ENCODE assay signal across 23 mouse cellular contexts in the genomic region with DNA sequence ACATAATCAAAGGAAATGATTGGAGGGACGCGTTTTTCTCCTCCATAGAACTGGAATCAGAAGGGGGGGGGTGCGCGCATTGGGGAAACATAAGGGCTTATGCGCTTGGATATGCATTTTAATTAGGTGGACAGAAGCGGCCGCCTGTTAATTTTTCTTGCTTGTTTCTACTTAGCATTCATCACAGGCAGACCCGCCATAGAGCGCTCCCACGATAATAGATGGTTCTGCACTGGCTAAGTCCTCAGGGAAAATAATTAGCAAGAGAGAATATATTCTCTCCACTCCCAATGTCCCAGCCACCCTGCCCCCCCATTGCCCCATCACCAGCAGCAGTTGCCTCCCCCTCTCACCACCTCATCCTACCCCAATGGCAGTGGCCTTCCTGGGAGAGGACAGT. TPM values are rescaled to one million over a fixed set of nuclear protein-coding genes. Genes with fewer than 3 reads are reported as not detected.
DNase-seq lines count a peak whose midpoint lies in the region; ATAC-seq lines count a peak whose summit lies in the region.
"Had no signal": no experiment of that assay in that cellular context is flagged by ENCODE, and none has a peak within 500 bp of the region (broad histone marks: within the 10 kb centered on the region; RNA-seq: fewer than 3 reads in every experiment).

No protein-coding gene starts in this region.

- DNase-seq in hindbrain, embryonic 11.5 days (ENCODE audit: low spot score), result peak; percentile 31
- DNase-seq in hindbrain, embryonic 10.5 days (ENCODE audit: low spot score), result no peak
- no peak for DNase-seq in neural tube, embryonic 10.5 days (ENCODE audit: extremely low spot score, low spot score)
- DNase-seq in kidney, postnatal 25 days, result no peak
- DNase-seq in urinary bladder, postnatal 25 days (ENCODE audit: low spot score), result no peak
- DNase-seq: adrenal gland, postnatal 14 days; cerebellum, adult 8-10 months; gastrocnemius, postnatal 36 days; heart, adult 2 months; heart, postnatal 14 days; kidney, adult 8-10 months; kidney, postnatal 10 days; lung, postnatal 4 days; right cerebral cortex, adult 18-20 months; right cerebral cortex, postnatal 4 days; thymus, adult 18-20 months; thymus, postnatal 36 days had no signal

- no peaks in the 10 kb centered on the region for H3K27me3 ChIP-seq in hindbrain, embryonic 11.5 days (ENCODE audit: control insufficient read depth, insufficient read depth, low read length)
- peaks cover 24% of the 10 kb centered on the region for H3K27me3 ChIP-seq in hindbrain, embryonic 10.5 days (ENCODE audit: insufficient read depth, poor library complexity, severe bottlenecking)
- H3K27me3 ChIP-seq in neural tube, embryonic 12.5 days (replicated peaks), result no peaks in the 10 kb centered on the region
- no peaks in the 10 kb centered on the region for H3K27me3 ChIP-seq in hindbrain, embryonic 12.5 days
- no peaks in the 10 kb centered on the region for H3K27me3 ChIP-seq in neural tube, embryonic 13.5 days
- H3K27me3 ChIP-seq: heart, embryonic 13.5 days had no signal

- no peaks in the 10 kb centered on the region for H3K9me3 ChIP-seq in hindbrain, embryonic 11.5 days (ENCODE audit: control insufficient read depth, low read length)
- no peaks in the 10 kb centered on the region for H3K9me3 ChIP-seq in hindbrain, embryonic 10.5 days
- no peaks in the 10 kb centered on the region for H3K9me3 ChIP-seq in neural tube, embryonic 12.5 days
- no peaks in the 10 kb centered on the region for H3K9me3 ChIP-seq in hindbrain, embryonic 12.5 days (replicated peaks)
- H3K9me3 ChIP-seq in neural tube, embryonic 13.5 days, result no peaks in the 10 kb centered on the region
- H3K9me3 ChIP-seq: embryonic facial prominence, embryonic 10.5 days had no signal

- no peak overlapping the region for H3K4me2 ChIP-seq in hindbrain, embryonic 11.5 days (replicated peaks; ENCODE audit: low read depth, low read length)
- 0 out of 2 replicates have a peak overlapping the region, but pooled peaks have one; percentile 7 for H3K4me2 ChIP-seq in neural tube, embryonic 12.5 days (replicated peaks)
- H3K4me2 ChIP-seq in hindbrain, embryonic 12.5 days (replicated peaks), result no peak overlapping the region
- no peak overlapping the region for H3K4me2 ChIP-seq in neural tube, embryonic 13.5 days
- H3K4me2 ChIP-seq: heart, embryonic 13.5 days had no signal

- H3K9ac ChIP-seq in hindbrain, embryonic 11.5 days (ENCODE audit: low read depth, low read length), result no peak overlapping the region
- H3K9ac ChIP-seq in neural tube, embryonic 12.5 days, result no peak overlapping the region
- H3K9ac ChIP-seq in hindbrain, embryonic 12.5 days, result no peak overlapping the region
- no peak overlapping the region for H3K9ac ChIP-seq in neural tube, embryonic 13.5 days
- H3K9ac ChIP-seq: heart, embryonic 13.5 days had no signal

- H3K4me3 ChIP-seq in hindbrain, embryonic 11.5 days (ENCODE audit: low read depth, low read length), result no peak overlapping the region
- no peak overlapping the region for H3K4me3 ChIP-seq in hindbrain, embryonic 10.5 days
- H3K4me3 ChIP-seq in neural tube, embryonic 12.5 days, result no peak overlapping the region
- H3K4me3 ChIP-seq in hindbrain, embryonic 12.5 days, result no peak overlapping the region
- H3K4me3 ChIP-seq in neural tube, embryonic 13.5 days, result no peak overlapping the region
- H3K4me3 ChIP-seq: embryonic facial prominence, embryonic 10.5 days; heart, adult 2 months; heart, embryonic 13.5 days; myocyte had no signal

- peak; percentile 69 for ATAC-seq in hindbrain, embryonic 11.5 days (ENCODE audit: low FRiP score)
- no peak for ATAC-seq in neural tube, embryonic 12.5 days (ENCODE audit: low FRiP score, low read depth)
- ATAC-seq in hindbrain, embryonic 12.5 days (ENCODE audit: low FRiP score), result peak; percentile 66; the same call in 1 of the 2 replicates
- ATAC-seq in neural tube, embryonic 13.5 days (ENCODE audit: low read depth), result peak; percentile 32; the same call in 1 of the 2 replicates

- no peaks in the 10 kb centered on the region for H3K36me3 ChIP-seq in hindbrain, embryonic 11.5 days (ENCODE audit: control insufficient read depth, insufficient read depth, low read length)
- H3K36me3 ChIP-seq in hindbrain, embryonic 10.5 days, result no peaks in the 10 kb centered on the region
- no peaks in the 10 kb centered on the region for H3K36me3 ChIP-seq in neural tube, embryonic 12.5 days
- H3K36me3 ChIP-seq in hindbrain, embryonic 12.5 days, result no peaks in the 10 kb centered on the region
- no peaks in the 10 kb centered on the region for H3K36me3 ChIP-seq in neural tube, embryonic 13.5 days
- H3K36me3 ChIP-seq: embryonic facial prominence, embryonic 10.5 days had no signal

- no peaks in the 10 kb centered on the region for H3K4me1 ChIP-seq in hindbrain, embryonic 11.5 days (replicated peaks; ENCODE audit: control insufficient read depth, insufficient read depth, low read length)
- peaks cover 15% of the 10 kb centered on the region for H3K4me1 ChIP-seq in hindbrain, embryonic 10.5 days (replicated peaks)
- H3K4me1 ChIP-seq in neural tube, embryonic 12.5 days, result peaks cover 6% of the 10 kb centered on the region
- H3K4me1 ChIP-seq in hindbrain, embryonic 12.5 days, result peaks cover 22% of the 10 kb centered on the region
- peaks cover 41% of the 10 kb centered on the region for H3K4me1 ChIP-seq in neural tube, embryonic 13.5 days (replicated peaks)

- H3K27ac ChIP-seq in hindbrain, embryonic 11.5 days (ENCODE audit: low read depth, low read length), result no peak overlapping the region
- H3K27ac ChIP-seq in hindbrain, embryonic 10.5 days, result no peak overlapping the region
- H3K27ac ChIP-seq in neural tube, embryonic 12.5 days, result no peak overlapping the region
- peak overlapping the region; percentile 52 for H3K27ac ChIP-seq in hindbrain, embryonic 12.5 days
- peak overlapping the region; percentile 20; the same call in 1 of the 2 replicates for H3K27ac ChIP-seq in neural tube, embryonic 13.5 days (replicated peaks)
- H3K27ac ChIP-seq: embryonic facial prominence, embryonic 10.5 days; heart, adult 2 months; heart, embryonic 13.5 days had no signal

- 61% methylated on average over 10 of the region's 10 CpGs for WGBS in hindbrain, embryonic 11.5 days
- 77% methylated on average over 10 of the region's 10 CpGs for WGBS in hindbrain, embryonic 10.5 days
- WGBS in neural tube, embryonic 12.5 days, result 52% methylated on average over 10 of the region's 10 CpGs
- 42% methylated on average over 10 of the region's 10 CpGs for WGBS in hindbrain, embryonic 12.5 days
- 27% methylated on average over 10 of the region's 10 CpGs for WGBS in neural tube, embryonic 13.5 days

RNA-seq across cellular contexts. Expression of a gene that starts 11.2 kb away (rescaled TPM):
- 17.0 and 23.5 TPM in 2 replicates for polyA plus RNA-seq in hindbrain, embryonic 11.5 days (2014; fragmentation: Nextera tagmentation; extraction: Ambion mirVana)
- polyA plus RNA-seq in hindbrain, embryonic 10.5 days (2016; fragmentation: Nextera tagmentation; extraction: Ambion mirVana), result 5.3 and 10.5 TPM in 2 replicates
- polyA plus RNA-seq in neural tube, embryonic 12.5 days (2016; fragmentation: Nextera tagmentation; extraction: Ambion mirVana), result 17.4 and 22.8 TPM in 2 replicates
- 18.0 and 21.6 TPM in 2 replicates for polyA plus RNA-seq in hindbrain, embryonic 12.5 days (2016; fragmentation: Nextera tagmentation; extraction: Ambion mirVana)
- 20.8 and 21.7 TPM in 2 replicates for polyA plus RNA-seq in neural tube, embryonic 13.5 days (2015; fragmentation: Nextera tagmentation; extraction: Ambion mirVana)

RNA-seq across cellular contexts. Expression of a gene that starts 44.0 kb away (rescaled TPM):
- polyA plus RNA-seq in hindbrain, embryonic 11.5 days (2014; fragmentation: Nextera tagmentation; extraction: Ambion mirVana), result 25.0 and 26.5 TPM in 2 replicates
- 24.8 and 25.7 TPM in 2 replicates for polyA plus RNA-seq in hindbrain, embryonic 10.5 days (2016; fragmentation: Nextera tagmentation; extraction: Ambion mirVana)
- polyA plus RNA-seq in neural tube, embryonic 12.5 days (2016; fragmentation: Nextera tagmentation; extraction: Ambion mirVana), result 30.1 and 30.2 TPM in 2 replicates
- 28.2 and 29.9 TPM in 2 replicates for polyA plus RNA-seq in hindbrain, embryonic 12.5 days (2016; fragmentation: Nextera tagmentation; extraction: Ambion mirVana)
- polyA plus RNA-seq in neural tube, embryonic 13.5 days (2015; fragmentation: Nextera tagmentation; extraction: Ambion mirVana), result 33.2 and 35.6 TPM in 2 replicates

Comparison
In these comparisons a context has a peak if more than half of its experiments do, and no peak if none do; other contexts are left out.
1. H3K27ac ChIP-seq: peak in hindbrain, embryonic 12.5 days (single experiment) and neural tube, embryonic 13.5 days (single experiment); none in hindbrain, embryonic 11.5 days (single experiment), hindbrain, embryonic 10.5 days (single experiment) and neural tube, embryonic 12.5 days (single experiment).